Mouse (Mus musculus) left cerebral cortex, adult 2 months (tissue): ENCODE measurements around the gene Lnx1. TPM values are rescaled to one million over a fixed set of nuclear protein-coding genes. Genes with fewer than 3 reads are reported as not detected.

ENCODE experiments used
- DNase-seq, 2 experiments: peaks; one replicate each; pipeline ENCODE4 v3.0.0; 2021 to 2022; ENCODE audit warnings: low spot score in 2 of 2, mixed read lengths in 1 of 2; ENCODE audit errors: extremely low spot score in 1 of 2
- H3K27ac ChIP-seq: fragments of 200-600 bp; 2 replicates; pipeline ENCODE4 v1.8.1; 2022
- H3K4me3 ChIP-seq: fragments of 200-600 bp; 2 replicates; pipeline ENCODE4 v1.8.1; 2022
- CTCF ChIP-seq: fragments of 200-600 bp; IDR thresholded peaks from 2 replicates; pipeline ENCODE4 v1.8.1; 2022; ENCODE audit warnings: antibody characterized with exemption, mild to moderate bottlenecking, moderate library complexity
- intact Hi-C: fragments of 180-260 bp; cut with DNase I; formaldehyde crosslinking; loops from one replicate; pipeline ENCODE4 v1.15.1; 2025
- total RNA-seq, 2 experiments: library from RNA; stranded (reverse); gene quantifications; 2 replicates each; pipeline ENCODE4 v1.2.3; 2021

The Lnx1 gene
- total RNA-seq, 2 experiments from 2014 or later: 24.8 to 25.5 TPM

DNA sequence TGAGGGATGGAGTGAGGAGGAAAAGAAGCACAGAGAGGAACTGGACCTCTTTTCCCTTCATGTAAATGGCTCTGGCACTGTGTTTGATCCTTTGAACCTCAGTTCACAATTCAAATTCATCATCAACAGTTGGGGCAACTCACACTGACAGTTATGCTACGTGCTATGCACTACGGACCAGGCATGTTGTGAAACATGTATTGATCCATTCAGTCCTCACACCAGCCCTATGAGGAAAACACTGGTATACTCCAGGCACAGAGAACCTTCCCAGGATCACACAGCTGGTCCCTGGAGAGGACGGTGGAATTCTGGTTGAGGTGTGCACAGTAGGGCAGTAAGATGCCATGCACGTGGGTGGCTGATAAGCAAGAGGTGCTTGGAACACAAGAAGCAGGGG, 62.2 kb downstream of the Lnx1 start:
- Histone ChIP-seq H3K27ac (no peak overlapping the region), H3K4me3 (no peak overlapping the region)
- intact Hi-C loops: loop anchor here (5.0 kb wide), 1 partner anchor 512 kb away; the partner anchor contains the start of gene Pdgfra
- no peak for DNase-seq
- no peak for TF ChIP-seq CTCF

- Histone ChIP-seq H3K27ac (no peak overlapping the region), H3K4me3 (no peak overlapping the region)
- peak in 1 of 2 experiments; percentile 22 for DNase-seq
- no peak for TF ChIP-seq CTCF
- intact Hi-C loops: no loop called here
These were observed 63.2 kb downstream of the Lnx1 start for GRCm38 (mm10) chr5:74639516-74639915.

- no peak overlapping the region for H3K27ac ChIP-seq
- DNase-seq: no peak
- intact Hi-C loops: no loop called here
- no peak overlapping the region for H3K4me3 ChIP-seq
- no peak for TF ChIP-seq CTCF
These were observed 68.3 kb downstream of the Lnx1 start for GRCm38 (mm10) chr5:74634391-74634790.

- DNase-seq: no peak
- Histone ChIP-seq H3K4me3 (no peak overlapping the region), H3K27ac (no peak overlapping the region)
- intact Hi-C loops: no loop called here
- TF ChIP-seq CTCF: no peak
These were observed 69.3 kb downstream of the Lnx1 start for GRCm38 (mm10) chr5:74633453-74633852.

- intact Hi-C loops: no loop called here
- H3K27ac ChIP-seq: no peak overlapping the region
- no peak for DNase-seq
- no peak overlapping the region for H3K4me3 ChIP-seq
- no peak for TF ChIP-seq CTCF
These were observed 70.2 kb downstream of the Lnx1 start for GRCm38 (mm10) chr5:74632369-74633114.

DNA sequence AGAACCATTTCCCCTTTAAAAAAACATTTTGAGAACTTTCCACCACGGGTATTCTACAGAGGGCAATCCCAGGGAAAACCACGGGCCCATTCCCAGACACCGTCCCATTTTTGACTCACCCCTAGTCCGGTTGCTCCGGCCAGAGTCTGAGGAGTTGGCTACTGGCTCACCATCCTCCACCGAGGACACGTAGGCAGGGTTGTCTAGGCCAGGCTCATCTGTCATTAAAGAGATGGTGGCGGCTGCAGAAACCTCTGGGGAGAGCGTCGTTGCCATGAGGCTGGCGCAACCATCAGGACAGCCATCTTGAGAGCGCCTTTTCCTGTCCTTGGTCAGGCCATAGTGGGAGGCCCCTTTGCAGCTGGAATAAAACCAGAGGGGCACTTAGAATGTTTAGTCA, 74.7 kb downstream of the Lnx1 start:
- DNase-seq: no peak
- Histone ChIP-seq H3K4me3 (no peak overlapping the region), H3K27ac (no peak overlapping the region)
- no peak for TF ChIP-seq CTCF
- intact Hi-C loops: no loop called here

DNA sequence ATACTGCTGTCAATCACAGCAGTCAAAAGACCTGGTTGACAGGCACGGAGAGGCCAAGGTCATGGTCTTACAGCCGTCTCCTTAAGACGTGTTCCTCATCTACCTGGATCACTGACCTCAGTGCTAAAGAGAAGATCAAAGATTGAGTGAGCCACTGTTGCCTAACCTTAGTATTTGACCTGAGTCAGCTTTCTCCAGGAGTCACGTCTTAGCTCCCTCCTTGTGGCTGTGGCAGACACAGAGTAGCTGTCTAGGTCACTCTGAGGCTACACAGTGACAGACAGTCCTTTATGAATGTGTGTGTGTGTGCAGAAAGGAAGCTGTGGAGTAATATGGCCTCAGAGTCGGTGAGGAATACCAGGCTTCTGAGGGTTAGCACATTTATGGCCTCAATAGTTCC, 78.3 kb downstream of the Lnx1 start:
- intact Hi-C loops: no loop called here
- no peak for DNase-seq
- no peak overlapping the region for H3K27ac ChIP-seq
- H3K4me3 ChIP-seq: no peak overlapping the region
- no peak for TF ChIP-seq CTCF

DNA sequence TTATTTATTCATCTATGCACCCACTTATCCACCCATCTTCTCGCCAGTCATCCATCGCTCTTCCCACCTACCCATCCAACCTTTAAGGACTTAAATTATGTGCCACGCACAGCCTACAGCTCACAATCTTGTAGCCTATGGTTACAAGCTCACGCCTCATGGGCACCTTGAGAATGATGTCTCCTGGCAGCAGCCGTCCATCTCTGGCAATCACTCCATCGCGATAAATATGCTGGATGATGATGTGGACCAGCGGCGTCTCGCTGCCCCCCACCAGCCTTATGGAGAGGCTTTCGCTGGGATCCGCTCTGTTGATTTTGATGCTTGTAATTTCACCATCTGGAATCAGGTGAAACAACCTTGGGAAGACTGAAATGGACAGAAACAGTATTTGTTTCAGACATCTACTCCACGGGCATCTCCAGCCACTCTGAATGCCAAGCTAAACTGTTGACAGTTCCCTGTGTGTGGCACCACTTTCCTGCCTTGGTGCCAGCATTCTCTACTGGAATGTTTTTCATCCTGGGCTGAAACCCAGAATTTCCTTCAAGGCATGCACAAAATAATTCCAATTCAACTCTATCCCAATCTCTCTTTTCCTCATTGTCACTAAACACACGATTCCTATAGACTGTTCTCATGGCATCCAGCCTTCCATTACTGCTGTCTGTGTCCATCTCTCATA, 79.3 kb downstream of the Lnx1 start:
- intact Hi-C loops: no loop called here
- no peak for DNase-seq
- H3K27ac ChIP-seq: no peak overlapping the region
- no peak for TF ChIP-seq CTCF
- no peak overlapping the region for H3K4me3 ChIP-seq

DNA sequence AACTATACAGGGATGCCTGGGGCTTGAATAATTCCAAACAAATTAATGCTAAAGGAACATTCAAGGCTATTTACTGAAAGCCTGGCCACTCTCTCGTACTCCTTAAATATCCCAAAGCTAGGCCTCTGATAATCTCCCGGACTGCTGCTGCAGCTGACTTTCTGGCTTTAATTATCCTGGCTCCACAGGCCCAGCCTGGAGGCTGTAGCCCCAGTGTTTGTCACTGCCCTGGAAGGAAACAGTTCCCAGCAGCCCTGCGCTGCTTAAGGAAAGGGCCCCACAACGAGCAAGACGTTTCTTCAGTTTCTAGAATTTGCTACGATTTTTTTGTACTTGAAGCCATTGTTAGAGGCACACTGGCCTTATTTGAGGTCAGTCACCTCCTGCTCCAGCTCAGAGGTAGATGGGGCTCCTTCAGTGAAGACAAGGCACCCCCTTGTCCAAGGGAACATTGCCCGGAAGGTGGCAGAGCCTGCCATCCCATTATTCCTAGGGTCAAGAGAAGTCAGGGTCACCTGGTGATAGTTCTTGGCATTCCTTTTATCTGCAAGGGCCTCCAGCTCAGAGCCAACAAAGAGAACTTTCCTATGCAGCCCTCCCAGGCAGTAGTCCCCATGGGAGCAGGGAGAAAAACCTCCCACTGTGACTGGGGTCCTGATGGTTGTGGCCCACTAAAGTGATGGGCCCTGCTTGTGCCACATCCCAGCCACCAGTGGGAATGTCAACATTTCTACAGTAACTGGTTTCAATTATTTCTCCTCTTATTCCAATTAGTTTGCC, 80.8 kb downstream of the Lnx1 start:
- TF ChIP-seq CTCF: no peak
- intact Hi-C loops: no loop called here
- Histone ChIP-seq H3K4me3 (no peak overlapping the region), H3K27ac (no peak overlapping the region)
- DNase-seq: no peak

DNA sequence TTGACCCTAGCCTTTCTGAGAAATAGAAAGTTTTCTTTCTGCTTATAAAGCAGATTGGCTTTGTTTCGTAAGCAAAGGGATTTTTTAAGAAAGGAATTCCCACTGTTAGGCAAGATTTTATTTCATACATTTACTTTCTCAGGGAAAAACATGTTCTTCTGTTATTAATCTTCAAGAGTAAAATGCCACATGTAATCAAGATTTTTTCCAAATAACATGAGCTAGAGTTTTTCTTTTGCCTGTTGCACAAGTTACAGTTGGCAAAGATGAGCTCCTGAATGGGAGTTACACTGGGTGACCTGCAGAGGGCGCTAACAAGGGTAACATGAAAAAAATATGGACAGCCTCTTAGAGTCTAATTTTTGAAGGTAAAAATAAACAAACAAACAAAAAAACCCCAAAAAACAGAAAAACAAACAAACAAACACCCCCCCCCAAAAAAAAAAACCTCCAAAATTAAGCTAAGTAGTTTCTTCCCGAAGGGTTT, 84.1 kb downstream of the Lnx1 start:
- DNase-seq: peak in 1 of 2 experiments; percentile 25
- intact Hi-C loops: loop anchor here (2.0 to 10.0 kb wide), 2 partner anchors 304 to 538 kb away; no protein-coding TSS in a partner anchor
- peak; percentile 76 for TF ChIP-seq CTCF

GRCm38 (mm10) chr5:74617816-74618572, 84.7 kb downstream of the Lnx1 start:
- H3K27ac ChIP-seq: no peak overlapping the region
- intact Hi-C loops: loop anchor here (2.0 to 10.0 kb wide), 2 partner anchors 303 to 539 kb away; no protein-coding TSS in a partner anchor
- H3K4me3 ChIP-seq: no peak overlapping the region
- no peak for TF ChIP-seq CTCF
- no peak for DNase-seq

More for the DNA sequence above, 84.1 kb downstream of the Lnx1 start:
- Histone ChIP-seq H3K4me3 (no peak overlapping the region), H3K27ac (no peak overlapping the region)
